Mouse (Mus musculus) layer of hippocampus, adult 8-10 months (tissue): ENCODE measurements around the gene Gm17482. TPM values are rescaled to one million over a fixed set of nuclear protein-coding genes. Genes with fewer than 3 reads are reported as not detected.
A peak's percentile ranks its signal among the peaks of the same experiment; 100 is the strongest.
"Not testable (repeated sequence)": the region's sequence is repeated elsewhere in the genome, so short reads cannot be mapped to it uniquely, and the experiment has no call there.

Source experiments
- DNase-seq, 2 experiments: peaks; one replicate each; pipeline ENCODE4 v3.0.0; 2022; ENCODE audit warnings: low spot score in 2 of 2
- total RNA-seq, 4 experiments: library from RNA; stranded (reverse); gene quantifications; 2 replicates each; pipeline ENCODE4 v1.2.4; 2022

Gm17482 gene
- not detected for total RNA-seq

DNA sequence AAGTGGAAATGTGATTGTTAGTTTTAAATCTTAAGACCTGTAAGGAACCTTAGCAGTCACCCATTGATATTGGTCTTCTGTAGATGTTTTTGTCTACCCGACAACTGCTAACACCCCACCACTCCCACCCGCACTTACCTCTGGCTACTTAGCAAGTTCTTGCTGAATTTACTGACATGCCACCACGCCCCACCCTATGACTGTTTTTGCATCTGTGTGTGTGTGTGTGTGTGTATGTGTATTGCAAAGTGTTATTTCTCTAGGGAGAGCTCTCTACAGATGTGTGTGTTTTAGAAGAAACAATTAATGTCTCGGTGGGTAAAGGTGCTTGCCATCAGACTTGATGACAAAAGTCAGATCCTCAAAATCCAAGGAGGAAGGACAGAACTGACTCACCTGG is at the start of gene Gm17482:
Gm17482 (plus strand) TSS at position 301 of the 400 bp plus-strand sequence.
- no peak for DNase-seq

DNA sequence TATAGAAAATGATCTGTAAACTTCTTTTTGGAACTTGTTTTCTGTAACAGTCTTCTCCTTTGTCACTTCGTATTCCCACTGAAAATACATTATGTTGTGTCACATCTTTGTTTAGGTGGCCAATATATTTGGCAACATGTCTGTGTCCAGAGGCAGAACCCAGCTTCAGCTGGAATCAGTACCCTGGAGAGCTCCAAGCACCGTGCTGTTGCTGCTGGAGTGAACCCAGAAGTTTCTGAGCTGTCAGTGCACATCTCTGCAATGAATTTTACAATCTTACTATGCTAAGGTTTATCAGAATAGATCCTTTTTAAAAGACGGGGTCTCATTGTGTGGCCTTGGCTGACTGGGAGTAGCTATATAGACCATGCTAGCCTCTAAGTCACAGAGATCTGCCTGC is 48.3 kb upstream of the Gm17482 start:
- DNase-seq: no peak

DNA sequence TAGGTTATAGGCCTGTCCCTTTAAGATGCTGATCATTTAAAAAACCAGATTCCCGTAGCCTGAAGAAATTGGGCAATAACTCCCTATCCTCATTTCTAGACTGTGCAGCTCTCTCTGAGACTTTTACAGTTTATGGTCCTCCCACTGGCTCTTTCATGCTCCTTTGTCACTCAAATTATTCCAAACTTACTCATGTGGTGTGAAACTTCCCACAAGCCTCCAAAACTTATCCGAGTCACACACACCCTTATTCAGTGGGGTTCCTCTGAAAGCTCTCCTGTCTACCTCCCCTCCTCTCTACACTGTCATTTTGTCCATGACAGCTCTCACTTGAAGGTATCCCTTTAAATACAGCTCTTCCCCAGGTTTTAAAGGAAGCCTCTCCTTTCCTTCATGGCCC is 46.0 kb upstream of the Gm17482 start:
- no peak for DNase-seq

DNA sequence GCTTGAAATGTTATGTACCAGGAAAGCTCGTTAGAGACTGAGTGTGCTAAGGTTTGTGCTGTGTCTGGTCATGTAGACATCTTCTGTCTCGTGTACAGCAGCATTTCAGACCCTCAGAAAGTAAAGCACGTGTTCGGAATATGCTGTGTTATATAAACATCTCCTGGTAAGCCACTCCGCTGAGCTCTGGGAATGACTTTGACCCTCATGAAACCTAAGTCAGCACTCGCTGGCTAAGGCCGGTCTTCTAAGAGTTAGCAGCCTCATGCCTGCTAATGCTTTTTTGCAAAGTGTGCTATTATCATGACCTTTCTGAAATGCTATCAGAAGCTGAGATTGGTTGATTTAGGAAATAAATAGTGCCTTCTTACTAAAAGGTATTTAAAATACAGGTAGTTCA is 36.0 kb upstream of the Gm17482 start:
- DNase-seq: no peak

DNA sequence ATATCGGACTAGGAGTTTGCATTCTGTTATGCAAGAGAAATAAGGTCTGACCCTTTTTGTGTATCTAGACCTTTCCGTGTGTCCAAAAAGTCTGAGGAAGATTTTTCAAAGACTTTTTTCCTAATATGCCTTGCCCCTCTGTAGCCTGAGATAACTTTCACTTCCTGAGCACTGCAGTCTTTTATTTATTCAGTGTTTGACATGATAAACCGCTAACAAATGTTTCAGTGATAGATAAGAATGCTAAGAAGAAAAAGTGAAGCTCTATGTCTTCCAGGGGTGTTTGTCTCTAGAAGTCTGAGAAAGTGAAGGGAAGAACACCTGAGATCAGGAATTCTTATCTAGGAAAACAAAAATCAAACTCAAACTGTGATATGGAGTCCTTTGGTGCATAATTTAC is 26.4 kb upstream of the Gm17482 start:
- DNase-seq: no peak

DNA sequence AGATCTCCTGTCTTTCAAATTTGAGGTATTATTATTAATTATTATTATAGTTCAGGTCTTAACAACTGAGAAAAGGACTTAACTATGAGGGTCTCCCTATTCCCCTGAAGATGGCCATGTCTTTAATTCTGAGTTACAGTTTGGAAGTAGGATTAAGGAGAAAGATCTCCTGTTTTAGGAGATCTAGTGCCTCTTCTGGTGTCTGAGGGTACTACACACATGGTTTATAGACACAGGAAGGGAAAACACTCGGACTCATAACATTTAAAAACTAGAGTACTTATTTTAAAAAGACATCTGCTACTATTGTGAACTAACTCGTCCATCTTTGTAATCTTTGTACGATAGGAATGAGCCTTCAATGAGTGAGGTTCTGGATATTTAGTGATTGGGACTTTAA is 24.1 kb upstream of the Gm17482 start:
- DNase-seq: no peak

DNA sequence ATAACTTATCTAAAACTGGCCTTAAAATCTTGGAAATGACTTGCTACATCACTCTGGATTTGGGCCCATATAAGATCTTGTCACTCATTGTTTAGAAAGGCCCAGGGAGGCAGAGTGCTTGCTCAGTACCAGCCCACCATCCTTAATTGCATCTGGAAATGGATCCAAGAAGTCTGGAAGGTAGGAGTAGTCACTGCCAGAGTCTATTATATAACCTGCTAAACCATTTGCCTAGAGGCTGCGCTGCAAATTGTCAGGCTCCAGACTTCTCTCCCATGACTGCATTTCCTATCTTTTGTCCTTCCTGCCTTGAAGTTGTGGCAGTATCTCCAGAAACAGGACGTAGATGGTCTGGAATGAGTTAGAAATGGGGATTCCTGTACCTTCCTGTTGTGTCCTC is 17.0 kb upstream of the Gm17482 start:
- DNase-seq: no peak

DNA sequence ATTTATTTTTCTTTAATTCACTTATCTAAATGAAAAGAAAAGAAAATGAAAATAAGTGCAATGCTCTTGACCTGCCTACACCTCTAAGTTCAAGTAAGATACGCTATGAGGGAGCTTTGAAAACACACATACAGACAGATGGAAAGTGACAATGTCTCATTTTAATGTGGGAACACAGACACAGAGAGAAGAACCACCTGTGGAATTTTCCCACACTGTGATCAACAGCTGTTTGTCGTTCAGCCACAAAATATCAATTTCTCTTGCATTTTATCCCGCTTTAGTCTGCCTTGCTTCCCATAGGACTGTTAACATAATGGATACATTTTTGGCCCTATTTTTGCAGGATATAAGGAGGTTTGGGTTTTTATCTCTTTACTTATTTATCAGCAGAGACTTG is 16.3 kb upstream of the Gm17482 start:
- no peak for DNase-seq

DNA sequence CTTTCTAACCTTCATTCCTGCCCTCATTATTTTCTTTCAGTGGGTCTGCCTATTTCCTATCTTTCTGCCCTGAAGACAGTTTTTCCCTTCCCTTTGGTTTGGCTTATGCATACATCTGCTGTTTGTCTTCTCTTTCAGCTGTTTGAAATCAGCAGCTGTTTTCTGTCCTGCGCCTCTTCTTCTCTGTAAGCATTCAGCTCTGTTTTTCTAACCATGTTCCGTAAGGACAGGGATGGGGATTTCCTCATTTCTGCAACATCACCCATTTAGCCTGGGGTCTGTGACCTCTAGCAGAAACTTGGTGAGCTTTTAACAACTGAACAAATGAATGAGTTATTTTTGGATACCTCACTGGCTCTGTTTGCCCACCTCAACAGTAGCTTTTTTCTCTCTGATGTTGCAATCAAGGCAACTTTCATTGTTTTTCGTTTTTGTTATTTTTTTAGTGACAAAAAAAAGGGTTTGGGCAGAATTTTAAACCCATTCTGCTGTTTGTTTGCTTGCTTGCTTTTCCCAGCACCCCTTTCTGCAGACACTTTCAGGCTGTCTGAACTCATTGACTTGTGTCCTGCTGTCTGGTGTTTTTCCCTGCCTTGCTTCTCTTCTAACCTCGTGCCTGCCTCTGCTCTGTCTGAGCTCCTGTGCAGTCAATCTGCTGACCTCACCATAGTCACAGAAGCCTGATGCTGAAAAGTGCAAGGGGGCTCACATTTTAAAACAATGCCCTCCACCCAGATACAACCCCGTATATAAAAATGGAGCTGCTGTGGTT is 14.8 kb upstream of the Gm17482 start:
- DNase-seq: no peak

DNA sequence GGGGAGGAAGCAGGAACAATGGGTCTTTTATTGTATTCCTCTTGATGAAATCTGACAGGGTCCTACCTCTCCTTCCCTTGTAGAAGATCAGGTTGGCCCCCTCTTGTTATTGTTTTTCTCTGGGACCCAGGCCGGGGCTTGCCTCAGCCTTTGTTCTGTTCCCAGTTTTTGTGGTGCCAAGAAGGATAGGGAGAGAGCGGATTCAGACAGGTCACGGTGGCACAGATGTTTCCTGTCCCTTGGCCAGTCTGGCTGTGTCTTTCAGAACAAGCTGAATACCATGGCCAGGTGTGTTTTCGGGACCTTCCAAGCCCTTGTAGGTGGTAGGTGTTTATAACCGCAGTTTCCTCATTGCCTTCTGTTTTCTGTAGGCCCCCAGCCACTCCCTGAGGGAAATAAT is 14.0 kb upstream of the Gm17482 start:
- no peak for DNase-seq

DNA sequence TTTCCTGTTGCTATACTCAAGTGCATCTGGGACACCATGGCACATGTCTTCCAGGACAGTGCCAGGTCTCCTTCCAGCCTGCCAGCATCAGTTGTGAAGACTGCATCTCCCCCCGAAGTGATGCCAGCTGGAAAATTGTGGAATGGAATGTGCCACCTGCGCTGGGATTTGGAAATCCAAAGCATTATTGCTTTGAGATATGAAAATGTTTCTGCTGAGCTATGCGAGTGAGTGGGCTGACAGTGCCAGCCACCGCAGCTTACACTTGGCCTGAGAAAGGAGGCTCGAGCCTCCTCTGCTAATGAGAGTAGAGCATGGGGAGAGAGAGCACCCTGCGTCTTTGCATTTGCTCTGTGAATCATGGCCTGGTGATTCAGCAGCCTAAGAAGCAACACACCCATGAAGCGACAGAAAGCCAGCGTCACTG is 5.9 kb upstream of the Gm17482 start:
- peak; percentile 60 for DNase-seq

DNA sequence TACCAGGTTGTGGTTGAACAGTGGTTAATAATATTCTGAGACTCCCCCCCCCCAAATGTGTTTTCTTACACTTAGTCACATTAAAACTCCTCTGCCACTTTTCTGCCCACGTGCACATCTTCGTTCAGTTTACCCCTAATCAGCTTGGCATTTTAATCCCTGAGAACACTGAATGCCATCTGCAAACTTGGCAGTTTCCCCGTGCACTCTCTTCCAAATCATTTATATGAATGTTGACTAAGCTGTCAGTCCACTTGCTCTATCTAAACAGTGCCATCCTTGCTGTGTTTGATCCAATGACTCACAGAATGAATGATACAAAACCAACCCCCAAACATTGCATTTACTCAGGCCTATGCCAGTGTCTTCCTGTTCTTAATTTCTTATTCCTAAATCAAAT is 1.6 kb upstream of the Gm17482 start:
- peak; percentile 77 to 84 for DNase-seq

DNA sequence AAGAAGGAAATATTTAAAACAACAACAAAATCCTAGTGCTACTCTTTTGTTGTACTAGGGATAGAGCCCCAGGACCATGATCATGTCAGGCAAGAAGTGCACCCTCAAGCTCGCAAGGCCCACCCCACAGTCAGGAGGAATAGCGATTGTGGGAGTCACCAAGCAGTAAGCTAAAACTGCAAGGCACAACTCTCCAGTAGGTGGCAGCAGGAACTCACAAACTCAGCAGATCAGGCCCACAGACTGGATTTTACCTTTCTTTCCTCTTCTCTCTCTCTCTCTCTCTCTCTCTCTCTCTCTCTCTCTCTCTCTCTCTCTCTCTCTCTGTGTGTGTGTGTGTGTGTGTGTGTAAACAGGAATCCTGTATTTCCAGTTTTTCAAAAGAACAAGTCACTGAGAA is 386 bp downstream of the Gm17482 start:
- DNase-seq: peak; percentile 66 to 86

DNA sequence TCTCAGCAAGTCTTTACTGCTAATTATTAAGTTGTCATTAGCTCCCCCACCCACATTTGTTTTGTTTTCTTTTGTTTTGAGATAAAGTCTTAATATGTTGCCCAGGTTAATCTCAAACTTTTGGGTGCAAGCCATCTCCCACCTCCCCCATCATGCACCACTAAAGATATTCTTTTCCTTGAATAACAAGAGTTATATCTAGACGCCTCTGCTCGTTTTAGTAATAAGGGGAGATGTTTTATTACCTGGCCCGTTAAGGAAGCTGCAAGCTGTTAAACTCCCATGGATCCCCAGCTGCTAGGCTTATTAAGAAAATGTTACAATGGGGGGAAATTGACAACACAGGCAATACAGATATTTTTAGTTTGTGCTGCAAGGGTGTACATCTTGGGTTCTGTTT is 3.4 kb downstream of the Gm17482 start:
- DNase-seq: no peak

DNA sequence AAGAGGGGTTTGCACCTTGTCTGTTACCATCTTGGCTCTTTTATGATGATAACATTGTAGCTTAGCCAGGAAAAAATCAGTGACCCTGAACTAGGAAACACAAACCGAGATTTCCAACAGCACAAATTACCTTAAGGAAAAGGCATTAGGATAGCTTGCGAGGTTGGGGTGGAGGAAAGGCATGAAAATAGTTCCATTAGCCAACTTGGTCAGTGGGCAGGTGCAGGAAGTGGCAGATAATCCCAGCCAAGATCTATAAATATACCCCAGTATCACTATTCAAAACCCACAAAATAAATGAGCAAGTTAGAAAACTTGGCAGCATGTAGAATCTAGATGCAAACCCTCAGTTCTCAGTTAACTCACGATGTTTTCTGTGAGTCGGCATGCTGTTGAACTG is 4.7 kb downstream of the Gm17482 start:
- no peak for DNase-seq

DNA sequence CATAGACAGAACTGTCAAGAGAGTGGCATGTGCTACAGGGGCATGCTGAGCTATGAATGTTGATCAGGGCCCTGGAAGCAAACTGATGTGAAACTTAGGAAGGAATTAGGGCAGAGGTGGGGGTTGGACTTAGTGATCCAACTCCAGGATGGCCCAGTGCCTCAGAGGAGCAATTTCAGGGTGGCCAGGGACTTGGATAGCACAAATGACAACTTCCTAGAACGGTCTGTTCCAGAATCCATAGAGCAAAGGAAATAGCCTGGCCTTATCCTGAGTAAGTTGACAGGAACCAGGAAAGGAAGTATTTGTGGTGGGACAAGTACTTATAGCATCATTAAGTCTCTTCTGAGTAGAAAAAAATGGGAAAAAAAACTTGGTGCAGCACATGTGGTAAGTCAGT is 5.4 kb downstream of the Gm17482 start:
- no peak for DNase-seq

DNA sequence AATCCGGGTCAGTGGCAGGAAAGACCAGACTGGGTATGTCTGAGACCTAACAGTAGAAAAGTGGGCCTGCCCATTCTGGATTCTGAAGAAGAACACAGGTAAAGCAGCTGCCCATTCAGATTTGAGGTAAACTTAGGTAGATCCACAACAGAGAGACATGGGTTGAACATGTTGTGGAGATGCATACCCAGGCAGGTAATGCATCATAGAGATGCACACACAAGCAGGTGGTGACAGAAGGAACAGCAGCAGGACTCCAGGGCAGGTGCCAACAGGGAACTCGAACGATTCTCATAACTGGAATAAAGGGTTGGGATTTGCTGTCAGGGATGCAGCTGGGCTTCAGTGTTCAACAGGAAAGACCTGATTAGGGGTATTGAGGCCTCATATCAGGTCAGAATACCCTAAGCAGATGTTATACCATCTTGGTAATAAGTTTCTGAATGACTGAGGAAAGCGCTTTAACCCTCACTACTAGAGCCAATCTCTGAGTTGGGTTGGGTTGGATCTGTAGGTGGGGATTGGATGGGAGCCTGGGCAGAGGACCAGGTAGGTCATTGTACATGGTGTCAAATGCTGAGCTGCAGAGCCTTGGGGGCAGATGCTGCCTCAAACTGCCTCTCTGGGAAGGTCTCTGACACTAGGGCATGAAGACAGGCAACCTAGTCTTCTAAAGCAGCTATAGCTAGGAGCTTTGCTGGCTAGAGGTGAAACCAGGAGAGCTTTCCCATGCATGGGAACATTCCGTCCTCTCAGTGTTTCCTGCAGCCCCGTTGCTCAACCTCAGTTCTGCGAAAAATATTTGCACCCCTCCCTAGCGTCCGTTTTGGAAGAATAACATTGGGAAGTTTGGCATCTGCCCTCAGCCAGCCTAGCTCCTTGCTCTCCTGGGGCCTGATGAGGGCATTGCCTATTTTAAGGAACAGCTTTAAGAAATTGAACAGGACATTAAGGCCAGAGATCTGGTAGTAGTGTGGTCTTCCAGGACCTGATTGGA is 11.2 kb downstream of the Gm17482 start:
- no peak for DNase-seq

DNA sequence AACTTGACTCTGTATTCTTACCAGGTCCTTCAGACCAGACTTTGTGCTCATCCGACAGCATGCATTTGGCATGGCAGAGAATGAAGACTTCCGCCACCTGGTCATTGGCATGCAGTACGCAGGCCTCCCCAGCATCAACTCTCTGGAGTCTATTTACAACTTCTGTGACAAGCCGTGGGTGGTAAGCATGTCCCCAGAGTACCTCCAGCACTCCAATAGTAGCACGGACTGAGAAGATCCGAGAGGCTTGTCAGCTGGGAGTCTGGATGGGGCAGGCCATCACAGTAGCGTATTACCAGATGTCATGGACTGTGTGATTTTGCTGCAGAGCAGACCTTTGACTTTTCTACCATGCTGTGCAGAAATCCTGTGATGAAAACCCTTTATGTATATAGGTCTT is 12.2 kb downstream of the Gm17482 start:
- no peak for DNase-seq

DNA sequence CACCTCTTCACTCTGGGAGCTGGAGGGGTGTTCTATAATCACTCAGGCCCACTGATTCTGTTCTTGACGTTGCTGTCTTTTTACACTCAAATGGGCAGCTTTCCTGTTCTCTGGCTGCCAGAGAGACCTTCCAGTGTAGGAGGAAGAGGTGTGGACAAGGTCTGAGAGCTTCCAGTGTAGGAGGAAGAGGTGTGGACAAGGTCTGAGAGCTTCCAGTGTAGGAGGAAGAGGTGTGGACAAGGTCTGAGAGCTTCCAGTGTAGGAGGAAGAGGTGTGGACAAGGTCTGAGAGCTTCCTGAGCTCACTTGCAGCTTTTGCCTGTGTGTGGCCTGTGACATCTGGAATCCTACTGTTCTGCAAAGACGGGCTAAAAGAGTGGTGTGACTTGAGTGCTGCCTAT is 13.3 kb downstream of the Gm17482 start:
- DNase-seq: not testable (repeated sequence)

DNA sequence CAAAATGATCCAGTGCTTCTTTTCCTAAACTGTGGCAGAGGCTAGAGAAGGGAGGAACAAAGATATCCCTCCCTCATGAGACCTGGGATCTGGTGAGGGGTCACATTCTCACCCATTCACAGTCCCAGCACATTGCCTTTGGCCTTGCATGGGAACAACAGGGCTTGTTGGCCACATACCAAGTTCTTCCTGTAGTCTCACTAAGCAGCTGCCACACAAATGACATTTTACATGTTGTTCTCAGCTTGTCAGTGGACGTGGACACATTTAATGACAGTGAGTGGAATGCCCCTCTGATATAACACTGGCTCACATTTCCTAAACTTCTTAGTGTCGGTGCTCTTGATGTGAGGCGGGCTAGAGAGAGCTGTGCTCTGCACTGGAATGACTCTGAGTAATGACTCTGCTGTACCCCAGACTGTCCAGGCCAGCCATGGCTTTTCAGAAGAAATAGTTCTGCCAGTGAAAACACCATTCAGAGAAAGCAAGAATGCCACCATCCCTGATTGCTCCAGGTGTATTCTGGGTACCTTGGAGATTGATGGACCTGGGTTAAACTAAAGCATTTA is 14.1 kb downstream of the Gm17482 start:
- no peak for DNase-seq

DNA sequence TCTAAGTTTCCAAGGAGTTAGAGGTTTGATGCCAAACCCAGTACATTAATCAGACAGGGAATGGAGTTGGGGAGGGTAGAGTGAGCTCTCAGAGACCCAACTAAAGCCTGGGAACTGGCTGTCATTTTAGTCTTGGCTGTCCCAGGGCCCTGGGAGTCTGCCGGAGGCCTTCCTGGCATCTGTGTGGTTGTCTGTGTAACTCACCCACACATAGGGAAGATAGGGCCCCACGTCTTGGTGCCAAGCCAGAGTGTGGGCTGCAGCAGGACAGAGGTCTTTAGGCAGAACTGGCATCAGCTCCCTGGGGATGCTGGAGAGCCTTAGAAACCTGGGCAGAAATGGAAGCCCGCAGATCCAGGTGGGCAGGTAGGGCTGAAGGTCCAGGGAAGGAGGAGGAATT is 14.8 kb downstream of the Gm17482 start:
- DNase-seq: no peak

DNA sequence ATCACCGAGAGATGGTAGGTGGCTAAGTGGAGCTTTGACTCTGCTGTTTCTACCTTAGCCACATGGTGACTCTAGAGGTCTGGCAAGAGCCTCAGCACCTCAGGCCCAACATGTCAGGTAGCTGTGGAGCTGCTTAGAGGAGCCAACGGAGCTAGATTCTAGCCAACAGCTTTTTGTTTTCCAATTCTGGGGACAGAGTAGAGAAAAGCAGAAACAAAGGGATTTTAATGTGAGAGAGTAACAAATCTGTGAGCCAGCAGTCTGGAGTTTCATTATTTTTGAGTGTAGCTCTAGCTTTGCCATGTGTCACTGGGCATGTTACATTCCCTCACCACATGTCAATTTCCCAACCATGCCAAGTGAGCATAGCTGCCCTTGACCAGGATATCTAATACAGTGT is 17.1 kb downstream of the Gm17482 start:
- no peak for DNase-seq
